Mouse (Mus musculus) myocyte (in vitro differentiated cells): ENCODE data around the gene Morn1.

Source experiments
- CEBPB ChIP-seq: IDR thresholded peaks from 2 replicates; pipeline ENCODE4 v1.6.1; 2011; ENCODE audit warnings: mild to moderate bottlenecking, moderate library complexity; ENCODE audit not compliant: poor library complexity, insufficient read depth, severe bottlenecking
- E2F4 ChIP-seq: IDR thresholded peaks from one replicate; pipeline ENCODE4 v1.6.1; 2011; ENCODE audit warnings: mild to moderate bottlenecking, control low read depth, moderate library complexity; ENCODE audit not compliant: insufficient read depth
- MAX ChIP-seq: IDR thresholded peaks from one replicate; pipeline ENCODE4 v1.6.1; 2011; ENCODE audit warnings: low read depth, mild to moderate bottlenecking, control low read depth
- MYOG ChIP-seq, 3 experiments: IDR thresholded peaks; one replicate each; pipeline ENCODE4 v1.6.1; 2011; ENCODE audit warnings: control low read depth in 2 of 3, low read depth in 2 of 3, mild to moderate bottlenecking in 2 of 3; ENCODE audit not compliant: insufficient read length in 2 of 3, control insufficient read depth in 1 of 3, insufficient read depth in 1 of 3
- POLR2A ChIP-seq: IDR thresholded peaks from one replicate; pipeline ENCODE4 v1.6.1; 2011; ENCODE audit warnings: low read depth, mild to moderate bottlenecking, control low read depth, moderate library complexity; ENCODE audit not compliant: insufficient read length
- SRF ChIP-seq: IDR thresholded peaks from one replicate; pipeline ENCODE4 v1.6.1; 2011; ENCODE audit warnings: low read depth; ENCODE audit not compliant: control insufficient read depth, insufficient read length
- TCF12 ChIP-seq: IDR thresholded peaks from one replicate; pipeline ENCODE4 v1.6.1; 2011; ENCODE audit warnings: mild to moderate bottlenecking, control low read depth; ENCODE audit not compliant: poor library complexity, insufficient read depth, severe bottlenecking
- USF1 ChIP-seq: IDR thresholded peaks from one replicate; pipeline ENCODE4 v1.6.1; 2011; ENCODE audit warnings: low read depth, mild to moderate bottlenecking, control low read depth, moderate library complexity

- TF ChIP-seq POLR2A (no peak), TCF12 (no peak), SRF (no peak), E2F4 (no peak), USF1 (no peak), MAX (no peak), CEBPB (no peak), MYOG (IDR thresholded peaks at IDR 0.05; ENCODE audit: control insufficient read depth in 1 of 3, insufficient read depth in 1 of 3, insufficient read length in 2 of 3, low read depth in 2 of 3) (no peak)
Measured at GRCm38 (mm10) chr4:155089241-155089640, 2.9 kb downstream of the Morn1 start.
